Mouse (Mus musculus) retina, postnatal 7 days (tissue): ENCODE results near the gene Dph5.

Experiments used
- DNase-seq: peaks from one replicate; pipeline ENCODE4 v3.0.0-alpha.2; 2012; ENCODE audit warnings: low read depth, low spot score

Gene Dph5

DNA sequence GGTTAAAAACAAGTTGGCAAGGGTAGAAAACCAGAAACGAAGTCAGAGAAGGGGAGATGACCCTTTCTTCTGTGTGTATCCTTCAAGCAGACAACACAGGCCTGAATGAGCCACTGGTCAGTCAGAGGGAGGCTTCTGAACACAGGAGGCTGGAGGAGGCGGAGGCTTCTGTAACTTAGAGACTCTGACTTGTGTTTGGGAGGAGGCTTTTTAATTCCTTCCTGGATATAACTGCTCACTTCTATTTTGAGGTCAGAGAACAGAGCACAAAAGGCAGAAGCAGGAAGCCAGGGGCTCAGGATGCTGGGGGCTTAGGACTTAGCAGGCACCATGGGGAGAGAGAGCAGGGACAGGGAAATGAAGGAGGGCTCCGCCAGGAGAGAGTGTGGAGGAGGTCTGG, 63.6 kb downstream of the Dph5 start:
- no peak for DNase-seq

DNA sequence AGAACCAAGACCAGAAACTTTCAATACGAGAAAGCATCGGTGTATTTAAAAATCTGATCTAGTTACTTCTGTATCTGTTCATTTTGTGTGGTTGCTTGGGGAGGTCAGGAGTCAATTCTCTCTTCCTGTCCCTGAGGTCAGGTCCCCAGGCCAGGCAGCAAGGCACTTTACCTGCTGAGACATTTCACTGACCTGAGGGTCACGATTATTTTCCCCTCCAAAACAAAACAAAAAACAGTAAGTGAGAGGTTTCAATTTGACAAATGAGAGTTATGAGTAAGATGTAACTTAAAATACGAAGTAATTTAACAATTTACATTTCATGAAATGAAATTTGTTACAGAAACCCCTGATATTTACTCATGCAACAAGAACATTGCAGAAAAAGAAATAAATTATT, 64.7 kb downstream of the Dph5 start:
- no peak for DNase-seq

- DNase-seq: no peak
Measured at GRCm38 (mm10) chr3:115953088-115953487, 65.5 kb downstream of the Dph5 start.

GRCm38 (mm10) chr3:115957223-115957622, 69.6 kb downstream of the Dph5 start:
- no peak for DNase-seq

GRCm38 (mm10) chr3:115961311-115962027, 73.8 kb downstream of the Dph5 start:
- DNase-seq: no peak

DNA sequence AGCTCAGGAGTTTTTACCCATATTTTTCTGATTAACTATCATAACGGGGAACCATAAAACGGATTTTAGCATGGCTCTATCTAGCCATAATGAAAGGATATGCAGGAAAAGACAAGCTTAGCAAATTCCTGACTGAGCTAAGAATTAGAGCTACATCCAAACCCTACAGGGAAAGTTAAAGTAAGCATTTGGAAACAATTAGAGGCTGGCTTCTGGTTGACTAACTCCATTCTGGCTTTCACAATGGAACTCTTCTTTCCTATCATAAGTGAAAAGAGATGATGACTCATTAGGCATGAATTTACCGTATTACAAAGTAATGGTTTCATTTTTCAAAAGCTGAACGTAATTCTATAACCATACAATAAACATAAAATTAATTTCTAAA, 74.4 kb downstream of the Dph5 start:
- DNase-seq: no peak

DNA sequence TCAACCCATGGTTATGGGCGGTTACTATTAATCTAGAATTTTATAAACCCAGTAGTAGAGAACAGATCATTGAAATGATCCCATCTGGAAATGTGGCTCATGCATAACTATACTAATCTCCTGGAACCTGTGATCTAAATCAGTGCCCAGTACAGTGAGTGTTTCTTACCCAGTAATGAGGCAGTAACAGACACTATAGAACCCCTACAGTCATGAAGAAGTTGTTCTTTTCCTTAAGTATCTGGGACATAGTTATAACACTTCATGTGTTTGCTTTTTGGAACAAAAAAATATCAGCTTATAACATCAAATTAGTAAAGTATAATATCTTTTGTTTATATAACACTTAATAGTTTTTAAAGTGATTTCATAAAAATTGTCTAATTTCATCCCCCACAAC, 76.0 kb downstream of the Dph5 start:
- DNase-seq: no peak

- DNase-seq: no peak
Measured at GRCm38 (mm10) chr3:115964071-115964470, 76.4 kb downstream of the Dph5 start.

- no peak for DNase-seq
Measured at GRCm38 (mm10) chr3:115968745-115969530, 81.3 kb downstream of the Dph5 start.

- no peak for DNase-seq
Measured at GRCm38 (mm10) chr3:115971045-115971785, 83.6 kb downstream of the Dph5 start.

DNA sequence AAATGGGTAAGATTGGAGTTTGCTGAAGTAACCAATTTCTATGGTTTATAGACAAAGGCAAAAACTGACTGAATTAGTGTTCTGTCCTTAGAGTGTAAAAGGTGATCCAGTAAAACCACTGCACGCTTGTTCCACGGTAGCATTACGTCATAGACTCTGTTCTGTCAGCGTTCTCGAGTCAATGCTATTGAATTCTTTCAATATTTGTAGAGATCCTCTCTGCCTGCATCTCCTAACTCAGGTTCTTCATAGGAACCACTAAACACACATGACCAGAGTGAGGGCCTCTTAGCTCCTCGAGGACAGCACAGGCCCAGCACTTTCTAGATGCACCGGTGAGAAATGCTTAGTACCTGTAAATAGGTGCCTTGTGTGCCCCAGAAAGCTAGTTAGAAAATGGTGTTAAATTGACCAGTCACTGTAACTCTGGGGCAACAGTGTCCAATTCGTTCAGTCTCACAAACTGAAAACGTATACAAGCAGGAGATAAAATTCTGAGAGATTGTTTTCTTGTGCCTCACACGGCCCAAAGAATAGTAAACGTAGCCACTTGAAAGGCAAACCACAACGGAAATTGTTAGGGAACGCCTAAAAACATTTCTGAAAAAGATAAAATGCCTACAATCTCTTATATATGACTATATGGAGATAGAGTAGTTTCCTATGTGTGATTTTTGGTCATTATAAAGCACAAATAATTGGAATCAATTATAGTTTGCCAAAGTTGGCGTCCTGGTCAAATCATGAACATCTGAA, 84.4 kb downstream of the Dph5 start:
- no peak for DNase-seq

GRCm38 (mm10) chr3:115974228-115974627, 86.6 kb downstream of the Dph5 start:
- no peak for DNase-seq

- no peak for DNase-seq
Measured at GRCm38 (mm10) chr3:115974995-115975394, 87.4 kb downstream of the Dph5 start.

DNA sequence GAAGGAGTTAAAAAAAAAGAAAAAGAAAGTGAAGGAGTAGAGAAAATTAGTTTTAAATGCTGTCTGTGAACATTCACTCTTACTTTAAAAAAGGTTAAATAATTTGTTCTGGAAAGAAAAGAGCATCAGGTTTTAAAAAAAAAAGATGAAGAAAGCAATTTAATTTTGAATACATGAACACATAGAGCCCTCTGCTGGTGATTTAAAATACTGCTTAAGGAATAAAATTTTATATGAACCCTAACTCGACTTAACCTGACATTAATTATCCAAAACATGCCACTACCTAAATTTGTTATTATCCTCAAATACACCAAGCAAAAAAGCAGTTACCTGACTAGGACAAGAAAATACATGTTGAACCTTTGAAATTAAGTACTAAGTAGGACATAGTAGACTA, 91.4 kb downstream of the Dph5 start:
- no peak for DNase-seq

GRCm38 (mm10) chr3:115983217-115983616, 95.6 kb downstream of the Dph5 start:
- DNase-seq: no peak
